Comparison of ENCODE assay signal across 20 mouse cellular contexts in the genomic region with DNA sequence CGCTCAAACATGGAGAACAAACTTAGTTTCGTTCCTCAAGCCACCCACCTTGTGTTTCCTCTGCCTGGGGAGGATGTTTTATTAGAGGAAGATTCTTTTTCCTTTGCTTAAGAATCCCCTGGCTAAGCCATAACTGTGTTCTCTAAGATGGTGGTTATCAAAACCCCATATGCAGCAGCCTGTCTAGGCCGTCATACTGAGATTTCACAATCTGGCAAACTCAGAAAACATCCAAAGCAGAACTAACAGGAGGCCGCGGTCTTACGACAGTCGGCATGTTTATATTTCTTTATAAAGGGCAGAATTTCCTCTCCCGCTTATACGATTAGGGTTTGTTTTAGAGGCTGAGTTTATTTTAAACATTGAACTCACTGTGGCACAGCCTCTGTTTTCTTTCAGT. TPM values are rescaled to one million over a fixed set of nuclear protein-coding genes. Genes with fewer than 3 reads are reported as not detected.
A peak's percentile ranks its signal among the peaks of the same experiment; 100 is the strongest.
DNase-seq lines count a peak whose midpoint lies in the region; ATAC-seq and TF ChIP-seq lines count a peak whose summit lies in the region.
"Had no signal": no experiment of that assay in that cellular context is flagged by ENCODE, and none has a peak within 500 bp of the region (broad histone marks: within the 10 kb centered on the region; RNA-seq: fewer than 3 reads in every experiment).

No protein-coding gene starts in this region.

- H3K27ac ChIP-seq in forebrain, postnatal 0 days (ENCODE audit: low read depth, low read length), result no peak overlapping the region
- H3K27ac ChIP-seq in forebrain, embryonic 11.5 days (ENCODE audit: low read depth, low read length), result no peak overlapping the region
- 0 out of 2 replicates have a peak overlapping the region, but pooled peaks have one; percentile 11 for H3K27ac ChIP-seq in liver, postnatal 0 days (ENCODE audit: low read depth)
- no peak overlapping the region for H3K27ac ChIP-seq in liver, embryonic 11.5 days (ENCODE audit: low read depth, low read length)
- no peak overlapping the region for H3K27ac ChIP-seq in heart, embryonic 11.5 days (ENCODE audit: low read depth, low read length)
- H3K27ac ChIP-seq: embryonic facial prominence, embryonic 12.5 days; hindbrain, embryonic 14.5 days; liver, embryonic 13.5 days; neural tube, embryonic 13.5 days had no signal

- no peaks in the 10 kb centered on the region; the same call in 1 of the 2 replicates for H3K4me1 ChIP-seq in forebrain, postnatal 0 days (ENCODE audit: insufficient read depth)
- H3K4me1 ChIP-seq in forebrain, embryonic 11.5 days (replicated peaks; ENCODE audit: control insufficient read depth, insufficient read depth, low read length), result no peaks in the 10 kb centered on the region
- peaks cover 9% of the 10 kb centered on the region; the same call in 1 of the 2 replicates for H3K4me1 ChIP-seq in liver, postnatal 0 days (ENCODE audit: insufficient read depth)
- no peaks in the 10 kb centered on the region for H3K4me1 ChIP-seq in liver, embryonic 11.5 days (replicated peaks; ENCODE audit: control insufficient read depth, insufficient read depth, low read length)
- no peaks in the 10 kb centered on the region for H3K4me1 ChIP-seq in heart, embryonic 11.5 days (ENCODE audit: control insufficient read depth, insufficient read depth, low read length)

- no peaks in the 10 kb centered on the region for H3K9me3 ChIP-seq in forebrain, postnatal 0 days (ENCODE audit: low read length)
- no peaks in the 10 kb centered on the region for H3K9me3 ChIP-seq in forebrain, embryonic 11.5 days (ENCODE audit: control insufficient read depth, low read length)
- no peaks in the 10 kb centered on the region for H3K9me3 ChIP-seq in liver, postnatal 0 days (ENCODE audit: low read length)
- H3K9me3 ChIP-seq in liver, embryonic 11.5 days (ENCODE audit: control insufficient read depth, low read length), result no peaks in the 10 kb centered on the region
- H3K9me3 ChIP-seq in heart, embryonic 11.5 days (replicated peaks; ENCODE audit: control insufficient read depth, low read length), result no peaks in the 10 kb centered on the region
- H3K9me3 ChIP-seq: embryonic facial prominence, embryonic 12.5 days; liver, embryonic 13.5 days; neural tube, embryonic 13.5 days had no signal

- WGBS in forebrain, postnatal 0 days, result 76% methylated on average over 9 of the region's 9 CpGs
- WGBS in forebrain, embryonic 11.5 days, result 91% methylated on average over 9 of the region's 9 CpGs
- 52% methylated on average over 9 of the region's 9 CpGs for WGBS in liver, postnatal 0 days (ENCODE audit: insufficient replicate concordance)
- WGBS in liver, embryonic 11.5 days, result 73% methylated on average over 9 of the region's 9 CpGs
- 81% methylated on average over 9 of the region's 9 CpGs for WGBS in heart, embryonic 11.5 days (ENCODE audit: insufficient replicate concordance)

- H3K36me3 ChIP-seq in forebrain, postnatal 0 days (ENCODE audit: insufficient read depth), result no peaks in the 10 kb centered on the region
- H3K36me3 ChIP-seq in forebrain, embryonic 11.5 days (ENCODE audit: control insufficient read depth, insufficient read depth, low read length), result no peaks in the 10 kb centered on the region
- H3K36me3 ChIP-seq in liver, postnatal 0 days (replicated peaks; ENCODE audit: insufficient read depth, low read length), result no peaks in the 10 kb centered on the region
- H3K36me3 ChIP-seq in liver, embryonic 11.5 days (ENCODE audit: control insufficient read depth, insufficient read depth, low read length), result no peaks in the 10 kb centered on the region
- no peaks in the 10 kb centered on the region for H3K36me3 ChIP-seq in heart, embryonic 11.5 days (ENCODE audit: control insufficient read depth, insufficient read depth, low read length)
- H3K36me3 ChIP-seq: embryonic facial prominence, embryonic 12.5 days; liver, embryonic 13.5 days; neural tube, embryonic 13.5 days had no signal

- 0 out of 2 replicates have a peak, but pooled peaks have one; percentile 41 for ATAC-seq in forebrain, postnatal 0 days
- ATAC-seq in forebrain, embryonic 11.5 days (replicated peaks; ENCODE audit: low FRiP score), result no peak
- peak; percentile 73; the same call in 1 of the 2 replicates for ATAC-seq in liver, postnatal 0 days
- ATAC-seq in liver, embryonic 11.5 days (replicated peaks; ENCODE audit: low FRiP score), result no peak
- peak; percentile 70 for ATAC-seq in monocyte, adult 5-6 weeks (replicated peaks; ENCODE audit: insufficient number of reproducible peaks, low FRiP score, low TSS enrichment, poor library complexity, severe bottlenecking)
- no peak for ATAC-seq in heart, embryonic 11.5 days (replicated peaks; ENCODE audit: insufficient number of reproducible peaks, low FRiP score, low TSS enrichment)

- no peak for TF ChIP-seq EP300 in liver, postnatal 0 days (IDR thresholded peaks at IDR 0.05; ENCODE audit: low read depth)

- H3K4me2 ChIP-seq in forebrain, postnatal 0 days (ENCODE audit: low read depth), result no peak overlapping the region
- H3K4me2 ChIP-seq in forebrain, embryonic 11.5 days (ENCODE audit: low read depth, low read length, severe bottlenecking), result no peak overlapping the region
- peak overlapping the region; percentile 18; the same call in 1 of the 2 replicates for H3K4me2 ChIP-seq in liver, postnatal 0 days (ENCODE audit: low read depth, low read length)
- no peak overlapping the region for H3K4me2 ChIP-seq in liver, embryonic 11.5 days
- H3K4me2 ChIP-seq in heart, embryonic 11.5 days, result no peak overlapping the region
- H3K4me2 ChIP-seq: embryonic facial prominence, embryonic 12.5 days; hindbrain, embryonic 14.5 days; liver, embryonic 13.5 days; neural tube, embryonic 13.5 days had no signal

- no peak overlapping the region for H3K4me3 ChIP-seq in forebrain, postnatal 0 days (ENCODE audit: low read depth, low read length)
- no peak overlapping the region for H3K4me3 ChIP-seq in forebrain, embryonic 11.5 days (ENCODE audit: low read depth, low read length)
- H3K4me3 ChIP-seq in liver, postnatal 0 days (ENCODE audit: low read depth, low read length), result no peak overlapping the region
- no peak overlapping the region for H3K4me3 ChIP-seq in liver, embryonic 11.5 days (ENCODE audit: low read depth, low read length)
- H3K4me3 ChIP-seq in heart, embryonic 11.5 days (ENCODE audit: low read depth, low read length), result no peak overlapping the region
- H3K4me3 ChIP-seq: embryonic facial prominence, embryonic 12.5 days; liver, embryonic 13.5 days; neural tube, embryonic 13.5 days had no signal

- no peak for DNase-seq in forebrain, postnatal 0 days
- no peak for DNase-seq in forebrain, embryonic 11.5 days (ENCODE audit: low spot score)
- no peak for DNase-seq in liver, postnatal 0 days
- DNase-seq in liver, embryonic 11.5 days (ENCODE audit: low spot score), result no peak
- DNase-seq in NIH3T3 (ENCODE audit: low read depth), result peak; percentile 30
- no peak for DNase-seq in urinary bladder, postnatal 10 days (ENCODE audit: low spot score)
- DNase-seq: adrenal gland, postnatal 10 days; cerebellum, adult 2 months; heart, postnatal 14 days; kidney, adult 2 months; kidney, postnatal 14 days; layer of hippocampus, adult 9-11 months; liver, embryonic 13.5 days; right cerebral cortex, postnatal 14 days; thymus, postnatal 36 days had no signal

- TF ChIP-seq CTCF in forebrain, postnatal 0 days (IDR thresholded peaks at IDR 0.05; ENCODE audit: low read depth), result no peak
- TF ChIP-seq CTCF in liver, postnatal 0 days (IDR thresholded peaks at IDR 0.05; ENCODE audit: low read depth), result no peak

- no peaks in the 10 kb centered on the region for H3K27me3 ChIP-seq in forebrain, postnatal 0 days (ENCODE audit: insufficient read depth, low read length)
- H3K27me3 ChIP-seq in forebrain, embryonic 11.5 days (ENCODE audit: control insufficient read depth, insufficient read depth, low read length), result no peaks in the 10 kb centered on the region
- no peaks in the 10 kb centered on the region for H3K27me3 ChIP-seq in liver, postnatal 0 days (ENCODE audit: insufficient read depth, low read length)
- H3K27me3 ChIP-seq in liver, embryonic 11.5 days (replicated peaks; ENCODE audit: control insufficient read depth, insufficient read depth, low read length), result no peaks in the 10 kb centered on the region
- H3K27me3 ChIP-seq in heart, embryonic 11.5 days (ENCODE audit: control insufficient read depth, insufficient read depth, low read length), result no peaks in the 10 kb centered on the region
- H3K27me3 ChIP-seq: embryonic facial prominence, embryonic 12.5 days; liver, embryonic 13.5 days; neural tube, embryonic 13.5 days had no signal

- H3K9ac ChIP-seq in forebrain, postnatal 0 days, result no peak overlapping the region
- H3K9ac ChIP-seq in forebrain, embryonic 11.5 days (ENCODE audit: low read length), result no peak overlapping the region
- H3K9ac ChIP-seq in liver, postnatal 0 days (replicated peaks), result no peak overlapping the region
- no peak overlapping the region for H3K9ac ChIP-seq in liver, embryonic 11.5 days (ENCODE audit: low read depth, low read length)
- no peak overlapping the region for H3K9ac ChIP-seq in heart, embryonic 11.5 days (ENCODE audit: low read depth, low read length)
- H3K9ac ChIP-seq: embryonic facial prominence, embryonic 12.5 days; hindbrain, embryonic 14.5 days; liver, embryonic 13.5 days; neural tube, embryonic 13.5 days had no signal

RNA-seq across cellular contexts. Expression of a gene that starts 31.5 kb away (rescaled TPM):
- 16.2 and 22.3 TPM in 2 replicates for total RNA-seq in forebrain, postnatal 0 days (2014; rRNA removed)
- polyA plus RNA-seq in forebrain, postnatal 0 days (2015; fragmentation: Nextera tagmentation; extraction: Ambion mirVana), result 1.4 and 2.7 TPM in 2 replicates
- 1.3 and 1.8 TPM in 2 replicates for polyA plus RNA-seq in forebrain, embryonic 11.5 days (2014; fragmentation: Nextera tagmentation; extraction: Ambion mirVana)
- 0.33 and 0.48 TPM in 2 replicates for polyA plus RNA-seq in liver, postnatal 0 days (2015; fragmentation: Nextera tagmentation; extraction: Ambion mirVana)
- polyA plus RNA-seq in liver, embryonic 11.5 days (2014; fragmentation: Nextera tagmentation; extraction: Ambion mirVana), result 1.1 and 1.2 TPM in 2 replicates
- 13.9 to 19.2 TPM (median 17.9 TPM) in 3 replicates for total RNA-seq in monocyte, adult 5-6 weeks (2017)
- polyA plus RNA-seq in heart, embryonic 11.5 days (2014; fragmentation: Nextera tagmentation; extraction: Ambion mirVana), result 2.1 and 2.9 TPM in 2 replicates

Comparison
In these comparisons a context has a peak if more than half of its experiments do, and no peak if none do; other contexts are left out.
1. ATAC-seq: peak in forebrain, postnatal 0 days (single experiment), liver, postnatal 0 days (single experiment) and monocyte, adult 5-6 weeks (single experiment); none in forebrain, embryonic 11.5 days (single experiment), liver, embryonic 11.5 days (single experiment) and heart, embryonic 11.5 days (single experiment).